Mouse (Mus musculus): ENCODE results near the gene Zmynd8.

- TF ChIP-seq CTCF (IDR thresholded peaks at IDR 0.05; ENCODE audit: borderline replicate concordance, control insufficient read depth, extremely low read depth, insufficient read depth, low read length, poor library complexity): no peak
- no peak for TF ChIP-seq POLR2A (IDR thresholded peaks at IDR 0.05; ENCODE audit: control insufficient read depth, extremely low read depth, insufficient read depth, low read length, poor library complexity)
These were observed 3.1 kb downstream of the Zmynd8 start for GRCm38 (mm10) chr2:165895687-165896086.

Data from thymus, adult 2 months (tissue).